Comparison of ENCODE assay signal across 11 mouse cellular contexts in genomic region chr1:173961491-173961890, GRCm38 (mm10). TPM values are rescaled to one million over a fixed set of nuclear protein-coding genes. Genes with fewer than 3 reads are reported as not detected.
"Had no signal": no experiment of that assay in that cellular context is flagged by ENCODE, and none has a peak within 500 bp of the region (broad histone marks: within the 10 kb centered on the region; RNA-seq: fewer than 3 reads in every experiment).

No protein-coding gene starts in this region.

RNA-seq across cellular contexts. Expression of gene Ifi203, which starts 19.0 kb away (rescaled TPM):
- polyA plus RNA-seq: midbrain, embryonic 10.5 days had no signal

RNA-seq across cellular contexts. Expression of gene Ifi202b, which starts 21.1 kb away (rescaled TPM):
- total RNA-seq: megakaryocyte progenitor cell, adult 5-6 weeks; megakaryocyte-erythroid progenitor cell, adult 5-6 weeks had no signal
- polyA plus RNA-seq: liver, embryonic 16.5 days; lung, embryonic 14.5 days; lung, embryonic 16.5 days; midbrain, embryonic 10.5 days; midbrain, embryonic 12.5 days; midbrain, embryonic 14.5 days; neural tube, embryonic 11.5 days; neural tube, embryonic 13.5 days; neural tube, embryonic 15.5 days had no signal
